Mouse (Mus musculus): ENCODE data around the gene Mllt10.

DNA sequence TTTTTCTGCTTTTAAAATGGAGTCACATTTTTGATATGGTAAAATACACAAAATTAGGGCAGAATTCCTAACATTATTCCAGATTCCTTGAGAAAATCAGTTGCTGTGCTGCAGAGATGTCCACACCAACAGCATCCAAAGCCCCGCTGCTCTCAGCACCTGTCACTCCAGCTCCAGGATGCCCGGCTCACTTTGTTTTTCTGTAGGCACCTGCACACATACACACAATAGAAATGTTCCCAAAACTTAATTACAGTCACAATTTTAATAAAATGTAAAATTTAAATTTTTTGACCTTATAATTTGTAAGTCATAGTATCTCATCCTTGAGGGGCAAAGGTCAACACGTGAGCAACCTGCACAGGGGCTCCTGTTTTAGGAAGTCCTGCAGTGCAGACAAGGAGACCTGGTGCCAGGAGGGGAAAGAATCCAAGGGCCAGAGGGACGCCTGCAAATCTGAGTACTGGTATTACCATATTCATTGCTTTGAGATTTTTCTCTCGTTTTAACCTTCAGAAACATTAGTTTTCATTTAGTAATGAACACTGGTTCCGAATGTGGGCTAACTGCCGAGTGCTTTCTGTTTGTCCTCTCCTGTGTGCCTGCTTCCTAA is 154.3 kb downstream of the Mllt10 start:
- TF ChIP-seq CTCF (IDR thresholded peaks at IDR 0.05; ENCODE audit: low read depth) (no peak), EP300 (optimal IDR thresholded peaks at IDR 0.05) (no peak)
